Mouse (Mus musculus): ENCODE measurements at regions not wholly inside any gene's neighbourhood (a gene's known extent, or its start where the extent isn't known, plus 50 kb on each side); places are given as distances from the start of the nearest gene placed in this dataset.
A peak's percentile ranks its signal among the peaks of the same experiment; 100 is the strongest.

GRCm38 (mm10) chr8:24353842-24354241, 371.8 kb downstream of the Adam3 start:
- no peak overlapping the region for H3K4me3 ChIP-seq
- no peaks in the 10 kb centered on the region for H3K27me3 ChIP-seq
- no peaks in the 10 kb centered on the region for H3K9me3 ChIP-seq (replicated peaks)
- no peak overlapping the region for H3K27ac ChIP-seq
- 77% methylated on average over 7 of the region's 7 CpGs for WGBS
- ATAC-seq: no peak
- no peaks in the 10 kb centered on the region for H3K4me1 ChIP-seq
- H3K36me3 ChIP-seq (ENCODE audit: poor library complexity, severe bottlenecking): no peaks in the 10 kb centered on the region
- no peak overlapping the region for H3K4me2 ChIP-seq
- no peak overlapping the region for H3K9ac ChIP-seq

GRCm38 (mm10) chr8:24352322-24352721, 373.3 kb downstream of the Adam3 start:
- Histone ChIP-seq H3K4me1 (no peaks in the 10 kb centered on the region), H3K4me2 (no peak overlapping the region), H3K27ac (no peak overlapping the region), H3K27me3 (no peaks in the 10 kb centered on the region), H3K9me3 (replicated peaks) (no peaks in the 10 kb centered on the region), H3K9ac (no peak overlapping the region), H3K36me3 (ENCODE audit: poor library complexity, severe bottlenecking) (no peaks in the 10 kb centered on the region), H3K4me3 (no peak overlapping the region)
- WGBS: 83% methylated on average over 9 of the region's 9 CpGs
- ATAC-seq: no peak

DNA sequence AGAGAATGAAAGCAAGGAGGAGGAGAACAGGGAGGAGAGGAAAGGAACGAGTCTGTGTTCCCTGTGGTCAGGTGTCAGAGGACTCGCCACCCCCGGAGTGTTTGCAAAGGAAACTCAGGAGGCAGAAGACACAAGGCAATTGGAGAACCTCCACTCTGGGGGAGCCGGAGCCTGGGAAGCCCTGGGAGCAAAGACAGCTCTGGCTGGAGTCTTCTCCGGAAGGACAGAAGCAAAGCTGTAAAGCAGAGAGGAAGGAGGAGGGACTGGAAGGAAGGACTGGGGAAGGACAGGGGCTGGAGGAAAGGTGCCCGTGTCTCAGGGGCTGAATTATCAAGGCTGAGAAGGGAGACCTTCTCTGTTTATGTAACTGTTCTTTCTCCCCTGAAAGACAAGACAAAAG, 373.9 kb downstream of the Adam3 start:
- no peak overlapping the region for H3K4me3 ChIP-seq
- no peak overlapping the region for H3K9ac ChIP-seq
- H3K9me3 ChIP-seq (replicated peaks): no peaks in the 10 kb centered on the region
- no peak overlapping the region for H3K4me2 ChIP-seq
- H3K4me1 ChIP-seq: no peaks in the 10 kb centered on the region
- no peaks in the 10 kb centered on the region for H3K27me3 ChIP-seq
- ATAC-seq: no peak
- H3K27ac ChIP-seq: no peak overlapping the region
- 48% methylated on average over 6 of the region's 6 CpGs for WGBS
- H3K36me3 ChIP-seq (ENCODE audit: poor library complexity, severe bottlenecking): no peaks in the 10 kb centered on the region

- Histone ChIP-seq H3K4me2 (no peak overlapping the region), H3K9ac (no peak overlapping the region), H3K27me3 (no peaks in the 10 kb centered on the region), H3K9me3 (replicated peaks) (no peaks in the 10 kb centered on the region; the same call in 1 of the 2 replicates), H3K4me1 (no peaks in the 10 kb centered on the region), H3K4me3 (no peak overlapping the region), H3K36me3 (ENCODE audit: poor library complexity, severe bottlenecking) (no peaks in the 10 kb centered on the region), H3K27ac (no peak overlapping the region)
- WGBS: 78% methylated on average over 6 of the region's 6 CpGs
- ATAC-seq: no peak
Measured at GRCm38 (mm10) chr8:24346390-24347113, 379.1 kb downstream of the Adam3 start.

- no peak overlapping the region for H3K4me2 ChIP-seq
- H3K36me3 ChIP-seq (ENCODE audit: poor library complexity, severe bottlenecking): no peaks in the 10 kb centered on the region
- no peak overlapping the region for H3K4me3 ChIP-seq
- H3K9me3 ChIP-seq (replicated peaks): no peaks in the 10 kb centered on the region; the same call in 1 of the 2 replicates
- 89% methylated on average over 9 of the region's 9 CpGs for WGBS
- no peak overlapping the region for H3K27ac ChIP-seq
- peaks cover 5% of the 10 kb centered on the region; the same call in 1 of the 2 replicates for H3K4me1 ChIP-seq
- ATAC-seq: no peak
- H3K9ac ChIP-seq: no peak overlapping the region
- no peaks in the 10 kb centered on the region for H3K27me3 ChIP-seq
Measured at GRCm38 (mm10) chr8:24338694-24339093, 387.0 kb downstream of the Adam3 start.

DNA sequence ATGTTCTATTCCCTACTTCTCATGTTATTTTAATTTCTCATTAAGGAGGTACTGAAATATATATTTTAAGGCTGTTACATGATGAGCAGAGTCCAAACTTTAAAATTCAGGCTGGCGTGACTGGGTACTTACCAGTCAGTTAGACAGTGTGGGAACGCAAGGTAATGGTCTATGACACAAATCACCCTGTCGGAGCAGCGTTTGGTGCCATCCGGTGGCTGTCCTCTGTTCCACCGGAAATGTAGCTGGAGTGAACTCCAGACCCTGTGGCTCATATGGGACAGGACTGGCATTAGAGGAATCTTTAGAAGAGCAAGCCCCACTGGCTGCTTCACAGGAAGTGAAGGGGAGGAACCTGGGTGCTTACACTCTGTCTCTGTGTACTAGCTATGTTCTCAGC, 388.0 kb downstream of the Adam3 start:
- ATAC-seq: 0 out of 2 replicates have a peak, but pooled peaks have one; percentile 48
- no peak overlapping the region for H3K27ac ChIP-seq
- no peak overlapping the region for H3K9ac ChIP-seq
- H3K9me3 ChIP-seq (replicated peaks): no peaks in the 10 kb centered on the region
- H3K4me1 ChIP-seq: peaks cover 5% of the 10 kb centered on the region; the same call in 1 of the 2 replicates
- no peaks in the 10 kb centered on the region for H3K36me3 ChIP-seq (ENCODE audit: poor library complexity, severe bottlenecking)
- no peaks in the 10 kb centered on the region for H3K27me3 ChIP-seq
- H3K4me2 ChIP-seq: no peak overlapping the region
- WGBS: 66% methylated on average over 6 of the region's 6 CpGs
- no peak overlapping the region for H3K4me3 ChIP-seq

- no peaks in the 10 kb centered on the region for H3K27me3 ChIP-seq
- H3K27ac ChIP-seq: no peak overlapping the region
- H3K9ac ChIP-seq: no peak overlapping the region
- H3K36me3 ChIP-seq (ENCODE audit: poor library complexity, severe bottlenecking): no peaks in the 10 kb centered on the region
- no peak overlapping the region for H3K4me2 ChIP-seq
- no peaks in the 10 kb centered on the region for H3K9me3 ChIP-seq (replicated peaks)
- ATAC-seq: peak; percentile 27; the same call in 1 of the 2 replicates
- H3K4me3 ChIP-seq: no peak overlapping the region
- WGBS: 23% methylated on average over 5 of the region's 5 CpGs
- peaks cover 5% of the 10 kb centered on the region; the same call in 1 of the 2 replicates for H3K4me1 ChIP-seq
Measured at GRCm38 (mm10) chr8:24335709-24336108, 389.9 kb downstream of the Adam3 start.

- H3K9ac ChIP-seq: no peak overlapping the region
- no peak overlapping the region for H3K27ac ChIP-seq
- no peak overlapping the region for H3K4me2 ChIP-seq
- no peaks in the 10 kb centered on the region for H3K36me3 ChIP-seq (ENCODE audit: poor library complexity, severe bottlenecking)
- H3K9me3 ChIP-seq (replicated peaks): no peaks in the 10 kb centered on the region
- WGBS: 74% methylated on average over 4 of the region's 4 CpGs
- H3K4me3 ChIP-seq: no peak overlapping the region
- H3K4me1 ChIP-seq: peaks cover 5% of the 10 kb centered on the region; the same call in 1 of the 2 replicates
- H3K27me3 ChIP-seq: no peaks in the 10 kb centered on the region
- ATAC-seq: no peak
Measured at GRCm38 (mm10) chr8:24333705-24334104, 391.9 kb downstream of the Adam3 start.

DNA sequence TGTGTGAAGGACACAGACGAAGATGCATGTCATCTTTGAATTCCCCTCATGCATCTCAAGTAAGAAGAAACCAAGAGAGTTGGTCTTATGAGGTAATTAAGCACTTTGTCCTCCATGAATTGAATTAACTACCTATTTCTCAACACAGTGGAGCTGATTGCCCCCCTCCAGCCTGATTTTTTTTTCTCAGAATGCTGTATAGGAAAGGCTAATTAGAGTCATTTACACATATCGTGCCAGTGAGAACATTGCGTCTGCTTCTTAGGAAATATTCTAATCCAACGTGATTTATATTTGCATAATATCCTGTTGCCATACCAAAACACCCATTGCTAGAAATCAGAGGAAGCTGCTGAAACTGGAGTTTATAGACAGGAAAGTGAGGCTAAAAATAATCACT, 414.8 kb downstream of the Adam3 start:
- Histone ChIP-seq H3K36me3 (ENCODE audit: poor library complexity, severe bottlenecking) (no peaks in the 10 kb centered on the region), H3K4me2 (no peak overlapping the region), H3K4me3 (no peak overlapping the region), H3K9me3 (replicated peaks) (no peaks in the 10 kb centered on the region), H3K9ac (no peak overlapping the region), H3K27me3 (no peaks in the 10 kb centered on the region), H3K4me1 (peaks cover 5% of the 10 kb centered on the region; the same call in 1 of the 2 replicates), H3K27ac (no peak overlapping the region)
- WGBS: 31% methylated on average over 4 of the region's 4 CpGs
- ATAC-seq: 0 out of 2 replicates have a peak, but pooled peaks have one; percentile 27

GRCm38 (mm10) chr8:24294565-24294964, 431.1 kb downstream of the Adam3 start:
- H3K9me3 ChIP-seq (replicated peaks): peaks cover 5% of the 10 kb centered on the region; the same call in 1 of the 2 replicates
- H3K27me3 ChIP-seq: no peaks in the 10 kb centered on the region
- no peak for ATAC-seq
- no peak overlapping the region for H3K27ac ChIP-seq
- H3K4me1 ChIP-seq: peaks cover 3% of the 10 kb centered on the region; the same call in 1 of the 2 replicates
- H3K4me2 ChIP-seq: no peak overlapping the region
- no peak overlapping the region for H3K4me3 ChIP-seq
- H3K9ac ChIP-seq: no peak overlapping the region
- no peaks in the 10 kb centered on the region for H3K36me3 ChIP-seq (ENCODE audit: poor library complexity, severe bottlenecking)
- 86% methylated on average over 1 of the region's 1 CpGs for WGBS

- Histone ChIP-seq H3K36me3 (ENCODE audit: poor library complexity, severe bottlenecking) (no peaks in the 10 kb centered on the region), H3K4me3 (no peak overlapping the region), H3K9me3 (replicated peaks) (peaks cover 5% of the 10 kb centered on the region; the same call in 1 of the 2 replicates), H3K4me1 (no peaks in the 10 kb centered on the region), H3K9ac (no peak overlapping the region), H3K4me2 (no peak overlapping the region), H3K27me3 (no peaks in the 10 kb centered on the region), H3K27ac (no peak overlapping the region)
- 88% methylated on average over 6 of the region's 6 CpGs for WGBS
- ATAC-seq: no peak
Measured at GRCm38 (mm10) chr8:24287861-24288260, 437.8 kb downstream of the Adam3 start.

GRCm38 (mm10) chr8:24284966-24285365, 440.7 kb downstream of the Adam3 start:
- H3K9ac ChIP-seq: no peak overlapping the region
- no peaks in the 10 kb centered on the region for H3K4me1 ChIP-seq
- 90% methylated on average over 2 of the region's 2 CpGs for WGBS
- no peak overlapping the region for H3K27ac ChIP-seq
- H3K36me3 ChIP-seq (ENCODE audit: poor library complexity, severe bottlenecking): no peaks in the 10 kb centered on the region
- ATAC-seq: no peak
- H3K4me2 ChIP-seq: no peak overlapping the region
- H3K27me3 ChIP-seq: no peaks in the 10 kb centered on the region
- no peaks in the 10 kb centered on the region for H3K9me3 ChIP-seq (replicated peaks)
- no peak overlapping the region for H3K4me3 ChIP-seq

Measured in forebrain, embryonic 13.5 days (tissue).